Mouse (Mus musculus): ENCODE data around the gene Zfp810.

Gene Zfp810

DNA sequence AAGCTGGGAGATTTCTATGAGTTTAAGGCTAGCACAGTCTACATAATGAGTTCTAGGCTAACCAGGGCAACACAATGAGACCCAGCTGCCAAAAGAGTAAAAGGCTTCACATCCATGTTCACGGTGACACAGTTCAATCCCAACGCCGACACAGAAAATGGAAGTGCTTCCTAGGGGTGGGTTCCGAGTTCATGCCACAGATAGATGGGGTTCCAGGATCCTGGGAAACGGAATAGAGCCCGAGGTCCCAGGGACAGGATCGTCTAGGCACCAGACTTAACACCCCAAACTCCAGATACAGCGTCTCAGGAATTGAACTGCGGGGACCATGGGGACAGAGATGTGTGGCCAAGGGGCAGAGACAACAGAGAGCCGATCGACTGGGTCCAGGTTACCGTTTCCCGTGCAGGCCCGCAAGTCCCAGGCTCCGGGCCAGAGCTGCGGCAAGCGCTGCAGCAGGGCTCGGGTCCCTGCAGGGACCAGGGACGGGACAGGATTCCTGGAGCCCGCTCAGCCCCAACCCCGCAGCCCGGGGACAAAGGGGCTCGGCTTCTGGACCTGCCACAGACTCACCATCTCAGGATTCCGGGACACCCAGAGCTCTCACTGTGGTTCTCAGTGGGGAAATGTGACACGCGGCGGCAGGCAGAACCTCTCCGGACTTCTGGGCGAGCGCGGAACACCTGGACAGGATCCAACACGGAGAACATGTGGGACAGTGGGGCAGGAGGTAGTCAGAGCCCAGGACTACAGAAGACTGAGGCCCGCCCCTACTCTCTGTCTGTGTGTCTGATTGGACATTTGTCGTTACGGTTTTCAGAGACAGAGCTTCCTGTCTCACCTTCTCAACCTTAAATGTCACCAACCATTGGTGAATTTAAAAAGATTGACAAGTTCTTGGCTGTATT is 48.0 kb downstream of the Zfp810 start, which contains the start of gene Zfp599:
TSS of gene Zfp599 (minus strand) at position 712 of the 908 bp plus-strand sequence.
- DNase-seq: peak; percentile 82

DNA sequence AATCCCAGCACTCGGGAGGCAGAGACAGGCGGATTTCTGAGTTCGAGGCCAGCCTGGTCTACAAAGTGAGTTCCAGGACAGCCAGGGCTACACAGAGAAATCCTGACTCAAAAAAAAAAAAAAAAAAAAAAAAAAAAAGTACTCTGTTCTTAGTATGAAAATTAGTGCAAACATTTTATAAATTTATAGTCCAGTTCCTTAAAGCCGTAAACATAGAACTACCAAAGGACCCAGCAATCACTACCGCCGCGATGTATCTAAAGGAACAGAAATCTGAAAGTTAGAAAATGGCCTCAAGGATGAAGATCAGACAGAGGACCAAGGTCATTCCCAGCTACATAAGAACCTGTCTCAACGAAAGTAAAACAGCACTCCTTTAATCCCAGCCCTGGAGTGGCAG is 48.7 kb downstream of the Zfp810 start:
- no peak for DNase-seq

DNA sequence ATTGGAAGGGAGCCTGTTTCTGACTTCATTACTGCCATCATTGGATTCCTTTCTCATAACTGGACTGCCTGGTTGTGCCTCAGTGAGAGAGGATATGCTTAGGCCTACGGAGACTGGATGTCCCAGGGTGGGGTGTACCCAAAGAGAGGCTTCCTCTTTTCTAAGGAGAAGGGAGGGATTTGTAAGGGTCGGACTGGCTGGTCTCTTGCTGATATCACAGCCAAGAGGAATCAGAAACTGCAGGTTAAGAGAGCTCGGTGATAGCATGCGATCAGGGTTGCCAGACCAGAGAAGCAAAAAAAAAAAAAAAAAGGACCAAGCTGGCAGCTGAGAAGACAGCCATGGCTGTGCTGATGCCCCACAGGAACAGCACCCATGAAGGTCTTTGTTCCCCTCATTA is 50.9 kb downstream of the Zfp810 start:
- no peak for DNase-seq

DNA sequence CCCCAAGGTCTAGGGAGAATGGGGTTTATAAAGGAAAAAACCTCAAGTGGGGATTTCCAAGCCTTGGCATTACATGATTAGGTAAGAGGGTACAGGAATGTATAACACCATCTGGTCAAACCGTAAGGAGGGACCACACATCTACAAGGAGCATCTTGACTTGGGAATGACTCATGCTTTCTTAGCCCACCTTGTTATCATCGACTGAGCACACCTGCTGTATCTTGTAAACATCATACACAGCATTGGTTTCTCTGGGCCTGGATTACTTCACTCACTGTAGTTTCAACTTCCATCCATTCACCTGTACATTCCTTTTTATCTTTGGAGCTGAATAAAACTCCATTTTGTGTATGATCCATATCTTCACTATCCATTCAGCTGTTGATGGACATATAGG is 63.2 kb downstream of the Zfp810 start:
- DNase-seq: no peak

- no peak for DNase-seq
These were observed 67.4 kb downstream of the Zfp810 start for GRCm38 (mm10) chr9:22240001-22240400.

DNA sequence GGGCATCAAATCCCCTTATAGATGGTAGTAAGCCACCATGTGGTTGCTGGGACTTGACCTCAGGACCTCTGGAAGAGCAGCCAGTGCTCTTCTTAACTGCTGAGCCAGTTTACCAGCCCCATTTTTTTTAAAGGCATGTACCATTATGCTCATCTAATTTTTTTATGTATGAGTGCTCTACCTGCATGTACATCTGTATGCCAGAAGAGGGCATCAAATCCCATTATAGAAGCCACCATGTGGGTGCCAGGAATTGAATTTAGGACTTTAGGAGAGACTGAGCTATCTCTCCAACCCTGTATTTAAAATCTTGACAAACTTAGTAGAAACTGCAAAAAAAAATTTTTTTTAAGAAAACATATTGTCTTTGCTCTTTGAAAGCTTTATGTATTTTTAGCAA is 76.9 kb downstream of the Zfp810 start:
- no peak for DNase-seq

GRCm38 (mm10) chr9:22230061-22230460 is 77.4 kb downstream of the Zfp810 start:
- DNase-seq: no peak

GRCm38 (mm10) chr9:22229386-22230026 is 77.9 kb downstream of the Zfp810 start:
- no peak for DNase-seq

GRCm38 (mm10) chr9:22226846-22227245 is 80.6 kb downstream of the Zfp810 start:
- DNase-seq: peak; percentile 53
